Mouse (Mus musculus): ENCODE results near the gene Atp2c1.
A peak's percentile ranks its signal among the peaks of the same experiment; 100 is the strongest.

The Atp2c1 gene

GRCm38 (mm10) chr9:105488363-105488762 is 38.8 kb downstream of the Atp2c1 start:
- DNase-seq (ENCODE audit: low read depth, low spot score) = no peak

- DNase-seq (ENCODE audit: low read depth, low spot score) = no peak
Measured at GRCm38 (mm10) chr9:105484338-105485084, 42.6 kb downstream of the Atp2c1 start.

- DNase-seq (ENCODE audit: low read depth, low spot score) = no peak
Measured at GRCm38 (mm10) chr9:105483880-105484279, 43.2 kb downstream of the Atp2c1 start.

GRCm38 (mm10) chr9:105482715-105483510 is 44.2 kb downstream of the Atp2c1 start:
- DNase-seq (ENCODE audit: low read depth, low spot score) = no peak

GRCm38 (mm10) chr9:105482070-105482469 is 45.0 kb downstream of the Atp2c1 start:
- DNase-seq (ENCODE audit: low read depth, low spot score) = no peak

- no peak for DNase-seq (ENCODE audit: low read depth, low spot score)
Measured at GRCm38 (mm10) chr9:105476134-105476533, 51.0 kb downstream of the Atp2c1 start.

GRCm38 (mm10) chr9:105474910-105475309 is 52.2 kb downstream of the Atp2c1 start:
- DNase-seq (ENCODE audit: low read depth, low spot score) = no peak

GRCm38 (mm10) chr9:105467787-105468186 is 59.3 kb downstream of the Atp2c1 start:
- no peak for DNase-seq (ENCODE audit: low read depth, low spot score)

GRCm38 (mm10) chr9:105461496-105461895 is 65.6 kb downstream of the Atp2c1 start:
- no peak for DNase-seq (ENCODE audit: low read depth, low spot score)

- no peak for DNase-seq (ENCODE audit: low read depth, low spot score)
Measured at GRCm38 (mm10) chr9:105459032-105459431, 68.1 kb downstream of the Atp2c1 start.

- no peak for DNase-seq (ENCODE audit: low read depth, low spot score)
Measured at GRCm38 (mm10) chr9:105408549-105408948, 118.6 kb downstream of the Atp2c1 start.

- DNase-seq (ENCODE audit: low read depth, low spot score) = peak; percentile 86
Measured at GRCm38 (mm10) chr9:105395218-105395627, 131.9 kb downstream of the Atp2c1 start, which contains the start of the genes Aste1 and Nek11. TSS of gene Aste1 (plus strand) at chr9:105395392. TSS of gene Nek11 (minus strand) at chr9:105395524.

GRCm38 (mm10) chr9:105394720-105395119 is 132.4 kb downstream of the Atp2c1 start:
- no peak for DNase-seq (ENCODE audit: low read depth, low spot score)

- DNase-seq (ENCODE audit: low read depth, low spot score) = no peak
Measured at GRCm38 (mm10) chr9:105390616-105391015, 136.5 kb downstream of the Atp2c1 start.

GRCm38 (mm10) chr9:105389289-105389688 is 137.8 kb downstream of the Atp2c1 start:
- DNase-seq (ENCODE audit: low read depth, low spot score) = peak; percentile 49

- DNase-seq (ENCODE audit: low read depth, low spot score) = no peak
Measured at GRCm38 (mm10) chr9:105387403-105387802, 139.7 kb downstream of the Atp2c1 start.

GRCm38 (mm10) chr9:105379533-105380145 is 147.5 kb downstream of the Atp2c1 start:
- no peak for DNase-seq (ENCODE audit: low read depth, low spot score)

GRCm38 (mm10) chr9:105377622-105378021 is 149.5 kb downstream of the Atp2c1 start:
- no peak for DNase-seq (ENCODE audit: low read depth, low spot score)

- DNase-seq (ENCODE audit: low read depth, low spot score) = no peak
Measured at GRCm38 (mm10) chr9:105376954-105377530, 150.1 kb downstream of the Atp2c1 start.

GRCm38 (mm10) chr9:105376411-105376810 is 150.7 kb downstream of the Atp2c1 start:
- DNase-seq (ENCODE audit: low read depth, low spot score) = no peak

GRCm38 (mm10) chr9:105374361-105374760 is 152.8 kb downstream of the Atp2c1 start:
- DNase-seq (ENCODE audit: low read depth, low spot score) = no peak

- no peak for DNase-seq (ENCODE audit: low read depth, low spot score)
Measured at GRCm38 (mm10) chr9:105368605-105369004, 158.5 kb downstream of the Atp2c1 start.

Data from retina, postnatal 7 days (tissue).